Mouse (Mus musculus): ENCODE results near the gene Trhr2.

GRCm38 (mm10) chr8:122342362-122342761 lies 18.2 kb downstream of the Trhr2 start:
- TF ChIP-seq POLR2A (IDR thresholded peaks at IDR 0.05; ENCODE audit: control insufficient read depth, low read depth, low read length) (no peak), CTCF (IDR thresholded peaks at IDR 0.05; ENCODE audit: control insufficient read depth, insufficient read depth, insufficient replicate concordance, low read depth, low read length) (no peak)
